Mouse (Mus musculus): ENCODE results near the gene Actc1.

Actc1 gene

GRCm38 (mm10) chr2:114052696-114053598 lies at the start of gene Actc1:
Actc1 (minus strand) TSS chr2:114053548.
- in situ Hi-C loops (cut with MboI), result no loop called here

DNA sequence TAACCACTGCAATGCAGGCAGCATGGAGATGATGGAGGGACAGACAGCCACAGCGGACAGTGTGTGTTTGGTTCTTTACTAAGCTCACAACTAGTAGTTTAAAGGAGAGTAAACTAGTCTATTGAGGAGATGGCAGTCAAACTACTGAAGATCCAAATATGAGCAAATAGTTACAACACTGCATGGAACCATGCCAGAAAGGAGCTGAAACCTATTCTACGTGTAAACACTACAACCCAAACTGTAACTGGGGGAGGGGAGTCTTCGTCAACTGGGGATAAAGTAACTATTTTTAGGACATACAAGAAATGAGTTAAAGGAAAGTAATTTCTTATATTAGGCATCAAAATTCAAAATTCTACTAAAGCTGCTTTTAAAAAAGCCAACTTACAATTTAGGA lies 49.1 kb upstream of the Actc1 start:
- in situ Hi-C loops (cut with MboI), result no loop called here

DNA sequence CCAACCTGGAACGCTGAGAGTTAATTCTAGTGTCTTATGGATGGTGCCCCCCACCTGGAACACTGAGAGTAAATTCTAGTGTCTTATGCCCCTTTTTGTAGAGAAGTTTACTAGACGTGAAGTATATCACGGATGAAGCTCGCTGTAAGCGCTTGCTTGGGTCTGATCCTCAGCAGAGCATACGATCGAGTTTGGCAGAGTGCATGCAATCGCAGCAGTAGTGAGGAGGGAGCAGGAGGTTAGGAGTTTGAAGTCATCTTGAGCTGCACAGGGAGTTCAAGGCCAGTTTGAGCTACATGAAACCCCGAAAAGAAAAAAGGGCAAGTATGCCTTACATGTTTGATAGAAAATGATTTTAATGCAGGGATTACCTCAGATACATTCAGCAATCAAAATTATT lies 47.5 kb upstream of the Actc1 start:
- in situ Hi-C loops (cut with MboI), result no loop called here

- in situ Hi-C loops (cut with MboI), result no loop called here
Measured at GRCm38 (mm10) chr2:114099816-114100215, 46.5 kb upstream of the Actc1 start.

DNA sequence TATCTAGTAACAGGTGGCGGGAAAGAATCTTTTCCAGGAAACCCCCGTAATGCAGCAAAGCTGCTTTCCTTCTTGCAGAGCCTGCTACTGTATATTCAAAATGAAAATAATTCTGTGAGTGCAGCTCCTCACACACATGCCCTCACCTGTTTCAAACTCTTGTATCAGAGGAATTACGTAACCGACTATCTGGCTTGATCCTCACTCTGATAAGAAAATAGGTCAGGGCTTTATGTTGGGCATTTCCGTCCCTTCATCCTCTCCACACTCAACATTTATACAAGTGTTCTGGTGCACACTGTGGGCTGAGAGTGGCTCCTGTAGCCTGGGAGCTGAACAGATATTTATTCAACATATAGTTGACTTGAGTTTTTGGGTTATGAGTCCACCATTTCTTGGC lies 45.8 kb upstream of the Actc1 start:
- in situ Hi-C loops (cut with MboI), result no loop called here

- in situ Hi-C loops (cut with MboI), result no loop called here
Measured at GRCm38 (mm10) chr2:114097627-114098026, 44.3 kb upstream of the Actc1 start.

DNA sequence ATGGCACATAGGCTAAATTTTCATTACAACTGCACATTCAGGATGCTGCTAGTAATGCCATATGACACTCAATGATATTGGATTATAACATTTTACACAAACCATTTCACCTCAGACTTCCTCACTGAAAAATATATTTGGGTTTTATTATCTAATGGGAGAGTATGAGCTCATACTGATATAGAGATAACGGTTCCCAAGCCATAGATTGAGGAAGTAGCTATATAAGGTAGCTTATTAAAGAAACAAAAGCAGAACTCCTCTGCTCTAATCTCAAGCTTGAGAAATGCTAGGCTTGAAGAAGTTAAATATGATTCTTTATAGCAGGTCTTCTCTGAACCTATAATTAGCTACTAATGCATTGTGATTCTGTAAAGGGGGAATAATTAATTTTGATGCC lies 43.2 kb upstream of the Actc1 start:
- in situ Hi-C loops (cut with MboI), result no loop called here

GRCm38 (mm10) chr2:114095348-114095747 lies 42.0 kb upstream of the Actc1 start:
- in situ Hi-C loops (cut with MboI), result no loop called here

- in situ Hi-C loops (cut with MboI), result no loop called here
Measured at GRCm38 (mm10) chr2:114094696-114095095, 41.3 kb upstream of the Actc1 start.

DNA sequence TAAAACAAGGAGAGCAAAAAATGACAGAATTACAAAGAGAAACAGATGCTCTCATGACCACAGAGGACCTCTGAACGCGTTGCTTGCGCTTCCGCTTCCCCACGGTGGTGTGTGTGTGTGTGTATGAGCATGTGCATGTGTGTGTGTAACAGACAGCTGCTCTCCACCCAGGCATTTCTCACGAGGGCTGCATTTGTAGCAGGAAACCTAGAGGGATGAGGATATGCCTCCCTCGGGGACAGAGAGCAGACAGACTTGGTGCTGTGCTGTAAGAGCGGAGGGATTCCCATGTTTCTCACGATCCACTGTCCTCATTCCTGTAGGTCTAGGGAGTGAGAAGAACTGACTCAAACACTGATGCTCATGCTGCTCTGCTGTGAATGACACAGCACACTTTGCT lies 40.2 kb upstream of the Actc1 start:
- in situ Hi-C loops (cut with MboI), result no loop called here

- in situ Hi-C loops (cut with MboI), result no loop called here
Measured at GRCm38 (mm10) chr2:114089862-114090261, 36.5 kb upstream of the Actc1 start.

GRCm38 (mm10) chr2:114087271-114087670 lies 33.9 kb upstream of the Actc1 start:
- in situ Hi-C loops (cut with MboI), result no loop called here

DNA sequence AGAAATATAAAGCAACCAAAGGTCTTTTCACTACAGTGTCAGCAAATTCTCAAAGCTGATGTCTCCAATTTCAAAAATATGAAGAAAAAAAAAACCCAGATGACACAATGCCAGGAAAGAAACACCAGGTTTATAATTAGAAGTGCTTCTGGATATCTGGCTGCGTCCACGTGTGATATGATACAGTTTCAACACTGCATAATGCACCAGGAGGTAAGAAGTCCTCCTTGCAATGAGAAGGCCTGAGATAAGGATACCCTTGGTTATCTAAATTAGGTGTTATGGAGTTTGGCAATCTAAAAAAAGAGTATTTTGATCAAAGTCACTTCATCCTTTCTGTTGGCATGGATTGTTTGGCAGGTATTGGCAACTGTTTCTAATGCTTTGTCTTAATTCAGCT lies 18.5 kb upstream of the Actc1 start:
- in situ Hi-C loops (cut with MboI), result no loop called here

DNA sequence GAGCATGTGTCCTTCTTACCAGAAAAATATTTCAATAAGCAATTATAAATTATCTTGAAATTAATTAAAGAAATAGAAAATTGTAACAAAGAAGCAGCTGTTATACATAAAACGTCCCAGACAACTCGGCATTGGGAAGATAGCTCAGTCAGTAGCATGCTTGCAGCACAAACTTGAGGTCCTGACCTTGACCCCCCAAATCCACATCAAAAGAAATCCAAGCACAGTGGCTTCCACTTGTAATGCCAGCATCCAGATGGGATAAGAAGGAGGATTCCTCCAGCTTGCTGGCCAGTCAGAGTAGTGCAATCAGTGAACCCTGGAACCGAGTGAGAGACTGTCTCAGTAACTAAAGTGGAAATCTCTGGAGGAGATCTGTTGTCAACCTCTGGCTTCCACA lies 12.9 kb upstream of the Actc1 start:
- in situ Hi-C loops (cut with MboI), result no loop called here

- in situ Hi-C loops (cut with MboI), result no loop called here
Measured at GRCm38 (mm10) chr2:114064004-114064403, 10.7 kb upstream of the Actc1 start.

DNA sequence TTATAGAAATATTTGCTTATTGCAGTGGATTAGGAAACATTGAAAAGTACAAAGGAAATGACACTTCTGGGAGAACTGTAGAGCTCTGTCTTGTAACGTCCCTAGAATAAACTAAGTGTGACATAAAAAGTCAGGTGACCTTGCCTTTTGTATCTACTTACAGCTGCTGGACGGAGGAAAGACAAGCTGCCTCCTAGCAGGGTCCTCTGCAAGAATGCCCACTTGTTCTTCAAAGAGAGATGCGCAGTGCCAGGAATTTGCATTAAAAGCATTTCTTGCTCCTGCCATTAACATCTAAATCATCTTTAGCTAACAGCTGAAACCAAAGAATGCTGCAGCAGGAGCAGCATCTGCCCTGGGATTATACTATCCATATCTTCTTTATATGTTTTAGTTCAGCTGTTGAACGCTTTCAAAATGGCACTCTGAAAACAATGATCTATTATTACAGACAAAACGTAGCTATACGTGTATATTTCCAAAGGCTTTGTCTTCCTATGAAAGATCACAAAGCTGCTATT lies 6.8 kb upstream of the Actc1 start:
- in situ Hi-C loops (cut with MboI), result no loop called here

DNA sequence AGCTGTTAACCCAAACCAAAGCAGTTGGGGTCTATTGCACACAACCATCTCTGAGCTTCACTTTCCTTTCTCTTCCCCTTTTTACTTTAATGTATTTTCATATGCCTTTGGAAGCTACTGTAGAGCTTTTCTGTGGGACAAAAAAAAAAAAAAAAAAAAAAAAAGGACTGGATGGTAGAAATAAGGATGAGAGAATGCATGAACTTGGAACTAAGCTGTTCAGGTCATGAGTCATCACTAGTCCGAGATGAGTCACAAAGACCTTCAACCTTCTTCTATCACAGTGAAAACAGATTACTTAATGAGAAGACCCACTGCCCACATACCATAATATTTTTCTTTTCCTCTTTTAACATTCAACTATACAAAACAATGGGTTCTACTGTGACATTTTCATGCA lies 6.3 kb upstream of the Actc1 start:
- in situ Hi-C loops (cut with MboI), result no loop called here

DNA sequence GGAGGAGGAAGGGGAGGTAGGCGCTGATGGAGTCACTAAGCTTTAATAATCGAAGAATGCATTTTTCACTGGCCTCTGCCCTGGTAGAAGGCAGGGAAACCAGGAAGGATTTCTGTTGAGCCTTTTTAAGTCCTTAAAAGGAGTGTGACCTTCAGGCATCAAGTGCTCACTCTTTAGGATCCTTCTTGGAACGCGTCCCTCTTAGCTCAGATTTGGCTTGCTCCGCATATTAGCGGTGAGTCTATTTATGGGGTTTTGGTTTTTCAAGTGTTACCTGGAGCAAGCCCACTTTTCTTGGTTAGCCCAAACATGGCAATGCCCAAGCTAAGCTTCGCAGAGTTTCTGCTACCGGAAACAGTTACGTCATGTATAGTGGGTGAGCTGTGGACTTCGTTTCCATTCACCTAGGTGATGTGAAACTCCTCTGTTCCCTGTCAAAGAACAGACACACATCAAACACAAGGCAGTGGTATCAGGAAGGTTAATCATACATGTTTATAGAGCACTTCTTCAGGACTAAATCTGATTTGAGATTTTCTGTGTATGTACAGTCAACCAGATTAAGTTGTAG lies 5.0 kb upstream of the Actc1 start:
- in situ Hi-C loops (cut with MboI), result no loop called here

- in situ Hi-C loops (cut with MboI), result no loop called here
Measured at GRCm38 (mm10) chr2:114057303-114057853, 4.0 kb upstream of the Actc1 start.

GRCm38 (mm10) chr2:114054129-114054528 lies 781 bp upstream of the Actc1 start:
- in situ Hi-C loops (cut with MboI), result no loop called here

DNA sequence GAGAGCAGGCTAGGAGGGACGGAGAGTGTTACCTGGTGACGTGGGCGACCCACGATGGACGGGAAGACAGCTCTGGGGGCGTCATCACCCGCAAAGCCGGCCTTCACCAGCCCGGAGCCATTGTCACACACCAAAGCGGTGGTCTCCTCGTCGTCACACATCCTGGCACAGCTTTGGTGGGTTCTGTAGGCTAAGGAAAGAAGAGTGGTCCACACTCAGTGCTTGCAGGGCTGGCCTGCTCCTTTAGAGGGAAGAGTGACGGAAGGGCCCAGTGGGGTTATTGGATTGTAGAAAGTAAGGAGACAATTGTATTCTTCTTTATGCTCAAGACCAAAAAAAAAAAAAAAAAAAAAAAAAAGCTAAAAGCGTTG lies 1.5 kb downstream of the Actc1 start:
- in situ Hi-C loops (cut with MboI), result no loop called here

GRCm38 (mm10) chr2:114051111-114051870 lies 2.1 kb downstream of the Actc1 start:
- in situ Hi-C loops (cut with MboI), result no loop called here
